Mouse (Mus musculus) intestine, embryonic 14.5 days (tissue): Measurements from ENCODE around the gene Snrpd3. TPM values are rescaled to one million over a fixed set of nuclear protein-coding genes. Genes with fewer than 3 reads are reported as not detected.

Experiments used
- ATAC-seq: fragments of 200-750 bp; cut with Nextera tagmentation; replicated peaks from 2 replicates; pipeline ENCODE4 v1.8.0; 2017; ENCODE audit warnings: low read depth, moderate number of reproducible peaks, moderate TSS enrichment, moderate library complexity; ENCODE audit not compliant: low FRiP score, low TSS enrichment
- DNase-seq: peaks from one replicate; pipeline ENCODE4 v3.0.0-alpha.2; 2018; ENCODE audit warnings: low spot score
- H3K27ac ChIP-seq: fragments of 300-500 bp; sonication (generic); 2 replicates; pipeline ENCODE4 v1.5.1; 2014; ENCODE audit warnings: low read depth, mild to moderate bottlenecking, control low read depth
- H3K27me3 ChIP-seq: fragments of 300-500 bp; sonication (generic); replicated peaks from 2 replicates; pipeline ENCODE4 v1.6.1; 2014; ENCODE audit warnings: low read length, control low read depth; ENCODE audit not compliant: control insufficient read depth, insufficient read depth
- H3K36me3 ChIP-seq: fragments of 300-500 bp; sonication (generic); 2 replicates; pipeline ENCODE4 v1.6.1; 2014; ENCODE audit warnings: low read length, control low read depth; ENCODE audit not compliant: control insufficient read depth, insufficient read depth
- H3K4me1 ChIP-seq: fragments of 300-500 bp; sonication (generic); replicated peaks from 2 replicates; pipeline ENCODE4 v1.6.1; 2014; ENCODE audit warnings: low read length, control low read depth, mixed read lengths; ENCODE audit not compliant: control insufficient read depth, insufficient read depth
- H3K4me2 ChIP-seq: fragments of 300-500 bp; sonication (generic); 2 replicates; pipeline ENCODE4 v1.6.1; 2014; ENCODE audit warnings: low read length
- H3K4me3 ChIP-seq: fragments of 300-500 bp; sonication (generic); 2 replicates; pipeline ENCODE4 v1.5.1; 2014; ENCODE audit warnings: low read depth, low read length, control low read depth, mixed read lengths
- H3K9ac ChIP-seq: fragments of 300-500 bp; sonication (generic); 2 replicates; pipeline ENCODE4 v1.6.1; 2014; ENCODE audit warnings: mild to moderate bottlenecking, low read length
- H3K9me3 ChIP-seq: fragments of 300-500 bp; sonication (generic); 2 replicates; pipeline ENCODE4 v1.6.1; 2016; ENCODE audit warnings: low read length, control low read depth; ENCODE audit not compliant: control insufficient read depth
- WGBS: fragments of 180-500 bp; shearing (Covaris S2); extraction: QIAGEN DNeasy Blood & Tissue Kit; methylation state at CpG from one replicate; pipeline ENCODE4 v1.1.7; 2014; 5-methylcytosine and 5-hydroxymethylcytosine counted together
- polyA plus RNA-seq: library from polyadenylated mRNA; unstranded; fragments of >200 nt; fragmentation: Nextera tagmentation; extraction: Ambion mirVana; gene quantifications from 2 replicates; pipeline ENCODE4 v1.2.1, GENCODE M21; 2014

Snrpd3 gene
- polyA plus RNA-seq, 1 experiment from 2014 or later: 167 TPM

GRCm38 (mm10) chr10:75551175-75551574, 33.8 kb downstream of the Snrpd3 start:
- H3K4me3 ChIP-seq: no peak overlapping the region
- H3K27ac ChIP-seq: no peak overlapping the region
- DNase-seq (no peak), ATAC-seq (0 out of 2 replicates have a peak, but pooled peaks have one; percentile 11)
- peak overlapping the region; percentile 25; the same call in 1 of the 2 replicates for H3K4me2 ChIP-seq
- no peaks in the 10 kb centered on the region for H3K36me3 ChIP-seq
- no peaks in the 10 kb centered on the region for H3K27me3 ChIP-seq
- 26% methylated on average over 12 of the region's 12 CpGs for WGBS
- H3K9ac ChIP-seq: no peak overlapping the region
- peaks cover 27% of the 10 kb centered on the region for H3K4me1 ChIP-seq
- H3K9me3 ChIP-seq: no peaks in the 10 kb centered on the region

- Histone ChIP-seq H3K9me3 (no peaks in the 10 kb centered on the region), H3K36me3 (no peaks in the 10 kb centered on the region), H3K4me3 (no peak overlapping the region), H3K4me1 (peaks cover 27% of the 10 kb centered on the region), H3K4me2 (no peak overlapping the region), H3K9ac (no peak overlapping the region), H3K27ac (no peak overlapping the region), H3K27me3 (no peaks in the 10 kb centered on the region)
- no peak for DNase-seq
- no peak for ATAC-seq
- 66% methylated on average over 2 of the region's 2 CpGs for WGBS
Measured at GRCm38 (mm10) chr10:75552106-75552505, 34.8 kb downstream of the Snrpd3 start.

GRCm38 (mm10) chr10:75552701-75553450, 35.5 kb downstream of the Snrpd3 start:
- H3K27me3 ChIP-seq: no peaks in the 10 kb centered on the region
- no peaks in the 10 kb centered on the region for H3K9me3 ChIP-seq
- H3K4me1 ChIP-seq: peaks cover 27% of the 10 kb centered on the region
- DNase-seq (no peak), ATAC-seq (no peak)
- no peak overlapping the region for H3K4me2 ChIP-seq
- H3K4me3 ChIP-seq: no peak overlapping the region
- no peak overlapping the region for H3K9ac ChIP-seq
- no peaks in the 10 kb centered on the region for H3K36me3 ChIP-seq
- WGBS: 64% methylated on average over 13 of the region's 13 CpGs
- no peak overlapping the region for H3K27ac ChIP-seq

GRCm38 (mm10) chr10:75554090-75554489, 36.7 kb downstream of the Snrpd3 start:
- no peak overlapping the region for H3K27ac ChIP-seq
- no peaks in the 10 kb centered on the region for H3K9me3 ChIP-seq
- no peak overlapping the region for H3K9ac ChIP-seq
- H3K4me3 ChIP-seq: no peak overlapping the region
- no peak for ATAC-seq
- no peak for DNase-seq
- H3K27me3 ChIP-seq: peaks cover 2% of the 10 kb centered on the region; the same call in 1 of the 2 replicates
- no peak overlapping the region for H3K4me2 ChIP-seq
- H3K36me3 ChIP-seq: no peaks in the 10 kb centered on the region
- 89% methylated on average over 8 of the region's 8 CpGs for WGBS
- peaks cover 20% of the 10 kb centered on the region for H3K4me1 ChIP-seq

GRCm38 (mm10) chr10:75555557-75555956, 38.2 kb downstream of the Snrpd3 start:
- H3K4me1 ChIP-seq: peaks cover 19% of the 10 kb centered on the region
- H3K9ac ChIP-seq: no peak overlapping the region
- no peak overlapping the region for H3K4me2 ChIP-seq
- H3K36me3 ChIP-seq: no peaks in the 10 kb centered on the region
- no peaks in the 10 kb centered on the region for H3K9me3 ChIP-seq
- ATAC-seq (no peak), DNase-seq (no peak)
- no peak overlapping the region for H3K4me3 ChIP-seq
- peaks cover 16% of the 10 kb centered on the region for H3K27me3 ChIP-seq
- 81% methylated on average over 6 of the region's 6 CpGs for WGBS
- H3K27ac ChIP-seq: no peak overlapping the region

GRCm38 (mm10) chr10:75556026-75556425, 38.7 kb downstream of the Snrpd3 start:
- H3K27ac ChIP-seq: no peak overlapping the region
- peaks cover 20% of the 10 kb centered on the region for H3K27me3 ChIP-seq
- no peak overlapping the region for H3K9ac ChIP-seq
- DNase-seq (no peak), ATAC-seq (no peak)
- H3K36me3 ChIP-seq: no peaks in the 10 kb centered on the region
- H3K9me3 ChIP-seq: no peaks in the 10 kb centered on the region
- H3K4me1 ChIP-seq: peaks cover 17% of the 10 kb centered on the region
- H3K4me2 ChIP-seq: no peak overlapping the region
- WGBS: 67% methylated on average over 9 of the region's 9 CpGs
- no peak overlapping the region for H3K4me3 ChIP-seq

- no peaks in the 10 kb centered on the region for H3K36me3 ChIP-seq
- no peak for ATAC-seq
Measured at GRCm38 (mm10) chr10:75558515-75558914, 41.2 kb downstream of the Snrpd3 start.

GRCm38 (mm10) chr10:75559041-75559675, 41.8 kb downstream of the Snrpd3 start:
- Histone ChIP-seq H3K9ac (no peak overlapping the region; the same call in 1 of the 2 replicates), H3K4me3 (peak overlapping the region; percentile 58), H3K27me3 (peaks cover 29% of the 10 kb centered on the region), H3K27ac (no peak overlapping the region), H3K4me1 (peaks cover 9% of the 10 kb centered on the region; the same call in 1 of the 2 replicates), H3K4me2 (peak overlapping the region; percentile 99), H3K36me3 (no peaks in the 10 kb centered on the region), H3K9me3 (no peaks in the 10 kb centered on the region)
- 3% methylated on average over 14 of the region's 14 CpGs for WGBS
- DNase-seq (no peak), ATAC-seq (no peak)

More at GRCm38 (mm10) chr10:75558515-75558914, 41.2 kb downstream of the Snrpd3 start:
- no peaks in the 10 kb centered on the region for H3K9me3 ChIP-seq
- DNase-seq: no peak
- H3K4me3 ChIP-seq: no peak overlapping the region
- H3K4me2 ChIP-seq: no peak overlapping the region
- peaks cover 9% of the 10 kb centered on the region; the same call in 1 of the 2 replicates for H3K4me1 ChIP-seq
- H3K27ac ChIP-seq: no peak overlapping the region
- H3K27me3 ChIP-seq: peaks cover 29% of the 10 kb centered on the region
- H3K9ac ChIP-seq: no peak overlapping the region
- WGBS: 26% methylated on average over 3 of the region's 3 CpGs
